Mouse (Mus musculus) heart, embryonic 10.5 days (tissue): Measurements from ENCODE around the gene Obox1. TPM values are rescaled to one million over a fixed set of nuclear protein-coding genes. Genes with fewer than 3 reads are reported as not detected.
A peak's percentile ranks its signal among the peaks of the same experiment; 100 is the strongest.
"Not testable (repeated sequence)": the region's sequence is repeated elsewhere in the genome, so short reads cannot be mapped to it uniquely, and the experiment has no call there.

Experiments
- DNase-seq: peaks from one replicate; pipeline ENCODE4 v3.0.0-alpha.2; 2017; ENCODE audit warnings: low spot score
- H3K27ac ChIP-seq: fragments of 300-500 bp; sonication (generic); 2 replicates; pipeline ENCODE4 v1.5.1; 2016; ENCODE audit warnings: mild to moderate bottlenecking
- H3K27me3 ChIP-seq: fragments of 300-500 bp; sonication (generic); 2 replicates; pipeline ENCODE4 v1.6.1; 2016; ENCODE audit warnings: mild to moderate bottlenecking; ENCODE audit not compliant: poor library complexity, insufficient read depth, severe bottlenecking
- H3K36me3 ChIP-seq: fragments of 300-500 bp; sonication (generic); 2 replicates; pipeline ENCODE4 v1.6.1; 2016; ENCODE audit warnings: mild to moderate bottlenecking, moderate library complexity
- H3K4me1 ChIP-seq: fragments of 300-500 bp; sonication (generic); 2 replicates; pipeline ENCODE4 v1.6.1; 2016; ENCODE audit warnings: mild to moderate bottlenecking
- H3K4me3 ChIP-seq: fragments of 300-500 bp; sonication (generic); 2 replicates; pipeline ENCODE4 v1.5.1; 2016; ENCODE audit warnings: mild to moderate bottlenecking, moderate library complexity
- H3K9me3 ChIP-seq: fragments of 300-500 bp; sonication (generic); 2 replicates; pipeline ENCODE4 v1.6.1; 2016; ENCODE audit warnings: mild to moderate bottlenecking, moderate library complexity
- WGBS: fragments of 180-500 bp; shearing (Covaris S2); methylation state at CpG from one replicate; pipeline ENCODE4 v1.1.7; 2016; 5-methylcytosine and 5-hydroxymethylcytosine counted together
- polyA plus RNA-seq: library from polyadenylated mRNA; unstranded; fragments of >200 nt; fragmentation: Nextera tagmentation; extraction: Ambion mirVana; gene quantifications from 2 replicates; pipeline ENCODE4 v1.2.1, GENCODE M21; 2016

Gene Obox1
- polyA plus RNA-seq, result not detected in 2 replicates

DNA sequence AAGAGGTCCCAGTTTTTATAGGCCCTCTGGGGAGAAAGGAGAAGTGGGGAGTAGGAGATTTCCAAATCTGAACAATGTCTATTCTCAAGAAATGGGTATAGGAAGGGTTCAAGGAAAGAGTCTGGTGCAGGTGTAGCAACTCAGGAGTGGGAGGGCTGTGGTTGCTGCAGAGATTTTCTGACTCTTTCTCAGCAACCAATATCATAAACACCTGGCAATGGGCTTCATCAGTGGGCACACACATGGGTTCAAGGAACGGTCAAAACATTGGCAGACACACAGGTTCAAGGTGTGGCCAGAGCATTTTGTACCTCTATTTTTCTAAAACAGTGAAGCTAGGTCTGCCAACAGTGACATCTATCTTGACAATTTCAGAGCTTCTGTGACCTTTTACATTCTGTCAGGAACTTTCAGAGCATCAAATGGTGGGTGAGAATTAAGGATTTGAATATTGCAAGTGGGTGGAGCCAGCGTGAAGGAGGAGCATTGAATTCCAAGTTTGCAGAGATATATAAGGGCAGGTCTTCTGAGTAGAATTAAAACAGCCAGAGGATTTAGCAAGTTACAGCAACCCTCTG, at the start of gene Obox1, which contains the start of gene Obox2:
Gene Obox1, plus strand, starts transcription at position 528 of the 578 bp plus-strand sequence.
Gene Obox2, plus strand, starts transcription at position 301 of the 578 bp plus-strand sequence.
- H3K9me3 ChIP-seq, H3K27ac ChIP-seq, H3K36me3 ChIP-seq, H3K4me3 ChIP-seq, DNase-seq, H3K4me1 ChIP-seq, H3K27me3 ChIP-seq: not testable (repeated sequence)
- no CpG with 5 or more reads among the region's 2 CpGs for WGBS

DNA sequence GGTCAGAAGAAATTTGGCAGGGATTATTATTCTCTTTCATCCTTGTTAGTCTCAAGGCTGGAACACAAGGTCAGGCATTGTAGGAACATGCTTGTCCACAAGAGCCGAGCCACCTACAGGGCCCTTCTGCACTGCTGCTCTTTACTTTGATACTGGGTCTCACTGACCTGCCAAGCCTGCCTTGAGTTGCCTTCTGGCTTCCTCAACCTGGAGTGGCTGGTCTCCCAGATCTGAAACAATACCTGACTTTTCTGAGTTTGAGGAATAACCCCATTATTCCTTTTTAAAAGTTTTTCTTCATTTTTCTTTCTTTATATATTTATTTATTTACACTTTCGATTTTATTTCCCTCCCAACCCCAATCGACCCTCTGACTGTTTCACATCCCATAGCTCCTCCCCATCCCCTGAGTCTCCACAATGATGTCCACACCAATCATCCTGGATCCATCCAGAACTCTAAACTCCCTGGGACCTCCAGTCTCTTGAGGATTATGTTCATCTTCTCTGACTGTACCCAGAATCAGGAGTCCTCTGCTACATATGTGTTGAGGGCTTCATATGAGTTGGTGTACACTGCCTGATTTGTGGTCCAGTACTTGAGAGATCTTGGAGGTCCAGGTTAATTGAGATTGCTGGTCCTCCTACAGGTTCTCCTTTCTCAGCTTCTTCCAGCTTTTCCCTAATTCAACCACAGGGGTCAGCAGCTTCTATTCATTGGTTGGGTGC, 10.6 kb downstream of the Obox1 start:
- peaks cover 19% of the 10 kb centered on the region for H3K9me3 ChIP-seq
- not testable (repeated sequence) for H3K4me3 ChIP-seq, H3K27me3 ChIP-seq, H3K36me3 ChIP-seq, H3K4me1 ChIP-seq, H3K27ac ChIP-seq
- DNase-seq, result peak; percentile 61
- WGBS, result 64% methylated on average over 3 of the region's 3 CpGs

DNA sequence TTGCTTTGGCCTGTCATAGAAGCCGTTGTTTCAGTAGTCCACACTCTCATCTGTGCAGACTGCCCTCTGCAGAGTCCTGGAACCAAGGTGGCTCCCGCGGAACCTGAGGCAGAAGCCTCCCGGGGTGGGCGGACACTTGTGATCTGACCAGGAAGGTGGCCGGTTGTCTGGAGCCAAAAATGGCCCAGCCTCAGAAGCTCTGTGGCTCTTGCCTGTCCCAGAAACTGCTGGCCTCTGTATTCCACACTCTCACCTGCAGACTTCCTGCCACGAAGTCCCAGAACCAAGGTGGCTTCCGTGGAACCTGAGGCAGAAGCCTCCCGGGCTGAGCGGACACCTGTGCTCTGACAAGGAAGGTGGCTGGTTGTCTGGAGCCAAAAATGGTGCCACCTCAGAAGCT, 18.1 kb downstream of the Obox1 start:
- H3K27me3 ChIP-seq, H3K36me3 ChIP-seq, H3K27ac ChIP-seq, H3K4me1 ChIP-seq, H3K4me3 ChIP-seq, H3K9me3 ChIP-seq: not testable (repeated sequence)
- peak; percentile 53 for DNase-seq
- WGBS, result 85% methylated on average over 10 of the region's 10 CpGs

DNA sequence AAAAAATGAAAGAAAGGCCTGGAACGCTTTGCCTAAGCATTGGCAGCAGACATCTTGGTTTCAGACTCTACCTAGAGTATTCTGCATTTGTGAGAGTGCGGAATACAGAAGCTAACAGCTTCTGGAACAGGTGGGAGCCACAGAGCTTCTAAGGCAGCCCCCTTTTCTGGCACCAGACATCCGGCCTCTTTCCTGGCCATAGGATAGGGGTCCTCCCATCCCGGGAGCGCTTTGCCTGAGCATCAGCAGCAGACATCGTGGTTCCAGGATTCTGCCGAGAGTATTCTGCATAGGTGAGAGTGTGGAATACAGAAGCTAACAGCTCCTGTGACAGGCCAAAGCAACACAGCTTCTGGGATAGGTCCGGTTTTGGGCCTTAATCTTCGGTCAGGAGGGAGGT, 29.3 kb downstream of the Obox1 start:
- H3K4me3 ChIP-seq, H3K4me1 ChIP-seq, H3K27ac ChIP-seq, H3K27me3 ChIP-seq, H3K36me3 ChIP-seq: not testable (repeated sequence)
- peaks cover 11% of the 10 kb centered on the region for H3K9me3 ChIP-seq
- DNase-seq, result peak; percentile 67
- 73% methylated on average over 9 of the region's 9 CpGs for WGBS

DNA sequence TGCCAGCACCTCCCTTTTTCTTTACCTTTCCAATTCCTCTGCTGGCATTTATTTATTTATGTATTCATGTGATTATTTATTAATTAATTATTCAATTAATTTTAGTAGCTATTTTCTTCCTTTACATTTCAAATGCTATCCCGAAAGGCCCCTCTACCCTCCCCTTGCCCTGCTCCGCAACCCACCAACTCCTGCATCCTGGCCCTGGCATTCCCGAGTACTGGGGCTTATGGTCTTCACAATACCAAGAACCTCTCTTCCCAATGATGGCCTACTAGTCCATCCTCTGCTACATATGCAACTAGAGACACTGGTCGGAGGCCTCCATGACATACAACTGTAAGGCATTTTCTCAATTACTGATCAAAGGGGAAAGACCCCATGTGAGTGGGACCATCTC, 36.8 kb downstream of the Obox1 start:
- not testable (repeated sequence) for H3K4me3 ChIP-seq, H3K27me3 ChIP-seq, H3K9me3 ChIP-seq, H3K4me1 ChIP-seq, H3K36me3 ChIP-seq, H3K27ac ChIP-seq
- WGBS, result 74% methylated on average over 4 of the region's 4 CpGs
- DNase-seq, result peak; percentile 35

DNA sequence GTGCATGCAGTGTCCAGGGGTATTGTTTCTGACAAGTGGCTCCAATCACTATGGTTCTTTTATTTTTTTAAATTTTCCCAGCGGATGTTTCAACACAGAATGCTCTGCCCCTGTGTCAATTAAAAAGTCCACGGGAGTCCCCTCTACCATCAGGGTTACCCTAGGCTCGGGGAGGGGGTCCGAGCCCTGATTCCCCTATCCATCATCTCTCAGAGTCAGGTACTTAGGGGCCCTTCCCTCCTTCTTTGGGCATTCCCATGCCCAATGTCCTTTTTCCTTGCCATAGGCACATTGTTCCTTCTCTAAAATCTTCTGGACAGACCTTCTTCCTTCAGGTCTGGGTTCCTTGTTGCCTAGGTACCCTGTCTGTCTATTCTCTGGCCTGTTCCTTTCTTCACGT, 120.7 kb downstream of the Obox1 start:
- 72% methylated on average over 5 of the region's 5 CpGs for WGBS
- H3K9me3 ChIP-seq, H3K27ac ChIP-seq, H3K36me3 ChIP-seq, H3K4me3 ChIP-seq, H3K27me3 ChIP-seq, H3K4me1 ChIP-seq: not testable (repeated sequence)
- peak; percentile 72 for DNase-seq

Other genes with a start within 250 kb of the Obox1 start
- not detected in 2 replicates for gene Obox2, start 227 bp upstream of the Obox1 start, polyA plus RNA-seq